8 mouse cellular contexts compared by ENCODE assay signal in genomic region chr3:146277456-146277855, GRCm38 (mm10). TPM values are rescaled to one million over a fixed set of nuclear protein-coding genes. Genes with fewer than 3 reads are reported as not detected.
DNase-seq lines count a peak whose midpoint lies in the region; ATAC-seq and TF ChIP-seq lines count a peak whose summit lies in the region.

No protein-coding gene starts in this region.

- H3K27ac ChIP-seq in lung, postnatal 0 days (ENCODE audit: low read length) = no peak overlapping the region
- H3K27ac ChIP-seq in forebrain, embryonic 13.5 days = no peak overlapping the region

- DNase-seq in gastrocnemius, postnatal 14 days = peak; percentile 12
- DNase-seq in gastrocnemius, adult 18-20 months (ENCODE audit: low spot score) = no peak
- peak; percentile 35 for DNase-seq in 3T3-L1 (ENCODE audit: low read depth, low spot score)
- DNase-seq in adrenal gland, adult 18-20 months (ENCODE audit: low spot score in 2 of 2) = peak; percentile 31 to 51
- DNase-seq in heart, postnatal 4 days = peak; percentile 65
- peak; percentile 30 for DNase-seq in lung, postnatal 0 days (ENCODE audit: low spot score)
- peak; percentile 66 for DNase-seq in urinary bladder, postnatal 25 days (ENCODE audit: low spot score)

- H3K27me3 ChIP-seq in lung, postnatal 0 days (replicated peaks; ENCODE audit: insufficient read depth, low read length) = no peaks in the 10 kb centered on the region
- H3K27me3 ChIP-seq in forebrain, embryonic 13.5 days = no peaks in the 10 kb centered on the region

- H3K4me1 ChIP-seq in lung, postnatal 0 days (ENCODE audit: insufficient read depth, low read depth, low read length) = peaks cover 4% of the 10 kb centered on the region; the same call in 1 of the 2 replicates
- no peaks in the 10 kb centered on the region for H3K4me1 ChIP-seq in forebrain, embryonic 13.5 days

- H3K36me3 ChIP-seq in lung, postnatal 0 days (ENCODE audit: insufficient read depth, low read length) = no peaks in the 10 kb centered on the region
- H3K36me3 ChIP-seq in forebrain, embryonic 13.5 days (ENCODE audit: poor library complexity, severe bottlenecking) = no peaks in the 10 kb centered on the region

- H3K9me3 ChIP-seq in lung, postnatal 0 days (ENCODE audit: low read length) = no peaks in the 10 kb centered on the region
- H3K9me3 ChIP-seq in forebrain, embryonic 13.5 days (replicated peaks) = no peaks in the 10 kb centered on the region

- intact Hi-C loops in gastrocnemius, postnatal 14 days (cut with DNase I; ENCODE audit: low total_unique reads) = no loop called here

- no peak overlapping the region for H3K4me3 ChIP-seq in lung, postnatal 0 days (ENCODE audit: low read depth, low read length)
- no peak overlapping the region for H3K4me3 ChIP-seq in forebrain, embryonic 13.5 days

- ATAC-seq in lung, postnatal 0 days = no peak; the same call in 1 of the 2 replicates
- no peak for ATAC-seq in forebrain, embryonic 13.5 days

- TF ChIP-seq CTCF in lung, postnatal 0 days (IDR thresholded peaks at IDR 0.05) = peak; percentile 63

- no peak for TF ChIP-seq EP300 in lung, postnatal 0 days (IDR thresholded peaks at IDR 0.05)

- no peak overlapping the region for H3K4me2 ChIP-seq in lung, postnatal 0 days (replicated peaks; ENCODE audit: low read depth, low read length)
- H3K4me2 ChIP-seq in forebrain, embryonic 13.5 days = no peak overlapping the region

- WGBS in lung, postnatal 0 days = 83% methylated on average over 11 of the region's 11 CpGs
- WGBS in forebrain, embryonic 13.5 days = 79% methylated on average over 11 of the region's 11 CpGs

- no peak overlapping the region for H3K9ac ChIP-seq in lung, postnatal 0 days (replicated peaks; ENCODE audit: low read depth)
- no peak overlapping the region for H3K9ac ChIP-seq in forebrain, embryonic 13.5 days

RNA-seq across cellular contexts. Expression of gene Lpar3, which starts 56.7 kb away (rescaled TPM):
- total RNA-seq in gastrocnemius, postnatal 14 days (2021) = under 1 TPM; 0.18 to 0.29 TPM
- under 1 TPM in 1 of 2 experiments, not detected in 1; 0.28 TPM for total RNA-seq in gastrocnemius, adult 18-20 months (2021)
- total RNA-seq in adrenal gland, adult 18-20 months (2021) = not detected
- total RNA-seq in heart, postnatal 4 days (2021) = 10 to 100 TPM; 10.0 to 12.0 TPM
- 9.5 and 9.8 TPM in 2 replicates for polyA plus RNA-seq in lung, postnatal 0 days (2015; fragmentation: Nextera tagmentation; extraction: Ambion mirVana)
- polyA plus RNA-seq in forebrain, embryonic 13.5 days (2015; fragmentation: Nextera tagmentation; extraction: Ambion mirVana) = 0.06 and 0.28 TPM in 2 replicates

Comparison
In these comparisons a context has a peak if more than half of its experiments do, and no peak if none do; other contexts are left out.
1. RNA of gene Lpar3, which starts 56.7 kb away (total RNA-seq): 10.0 to 12.0 TPM in heart, postnatal 4 days; 0.18 to 0.29 TPM in gastrocnemius, postnatal 14 days, 0.28 TPM in gastrocnemius, adult 18-20 months and not detected in adrenal gland, adult 18-20 months; every median in the first group is over 4 times any median in the second.